Mouse (Mus musculus) myocyte (in vitro differentiated cells): ENCODE measurements around the gene Krit1.
"Not testable (repeated sequence)": the region's sequence is repeated elsewhere in the genome, so short reads cannot be mapped to it uniquely, and the experiment has no call there.

ENCODE experiments used
- POLR2A ChIP-seq: IDR thresholded peaks from one replicate; pipeline ENCODE4 v1.6.1; 2011; ENCODE audit warnings: low read depth, mild to moderate bottlenecking, control low read depth, moderate library complexity; ENCODE audit not compliant: insufficient read length
- TCF3 ChIP-seq: IDR thresholded peaks from one replicate; pipeline ENCODE4 v1.6.1; 2011; ENCODE audit warnings: low read depth, control low read depth; ENCODE audit not compliant: insufficient read length

DNA sequence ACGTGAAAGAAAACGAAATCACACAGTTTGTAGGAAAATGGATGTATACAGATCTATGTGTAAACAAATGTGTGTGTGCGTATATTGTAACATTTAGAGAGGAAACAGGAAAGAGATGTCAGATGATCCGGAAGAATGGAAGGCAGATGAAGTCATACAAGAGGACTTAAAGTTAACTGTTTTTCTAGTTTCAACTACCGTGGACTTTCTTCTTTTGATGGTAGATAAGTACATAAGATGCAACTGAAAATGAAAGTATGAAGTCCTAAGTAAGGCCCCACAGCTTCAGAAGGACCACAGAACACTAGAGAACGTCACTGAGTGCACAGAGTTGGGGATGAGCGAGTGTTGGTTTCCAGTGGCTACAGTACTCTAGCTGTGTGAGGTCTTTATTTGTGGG lies 83.9 kb downstream of the Krit1 start:
- not testable (repeated sequence) for TF ChIP-seq TCF3, POLR2A
